Mouse (Mus musculus): Measurements from ENCODE around the gene Rbm15. TPM values are rescaled to one million over a fixed set of nuclear protein-coding genes. Genes with fewer than 3 reads are reported as not detected.

The Rbm15 gene
- polyA plus RNA-seq (2017; shearing (Covaris generic)), result 10 to 100 TPM; 11.6 to 19.8 TPM

DNA sequence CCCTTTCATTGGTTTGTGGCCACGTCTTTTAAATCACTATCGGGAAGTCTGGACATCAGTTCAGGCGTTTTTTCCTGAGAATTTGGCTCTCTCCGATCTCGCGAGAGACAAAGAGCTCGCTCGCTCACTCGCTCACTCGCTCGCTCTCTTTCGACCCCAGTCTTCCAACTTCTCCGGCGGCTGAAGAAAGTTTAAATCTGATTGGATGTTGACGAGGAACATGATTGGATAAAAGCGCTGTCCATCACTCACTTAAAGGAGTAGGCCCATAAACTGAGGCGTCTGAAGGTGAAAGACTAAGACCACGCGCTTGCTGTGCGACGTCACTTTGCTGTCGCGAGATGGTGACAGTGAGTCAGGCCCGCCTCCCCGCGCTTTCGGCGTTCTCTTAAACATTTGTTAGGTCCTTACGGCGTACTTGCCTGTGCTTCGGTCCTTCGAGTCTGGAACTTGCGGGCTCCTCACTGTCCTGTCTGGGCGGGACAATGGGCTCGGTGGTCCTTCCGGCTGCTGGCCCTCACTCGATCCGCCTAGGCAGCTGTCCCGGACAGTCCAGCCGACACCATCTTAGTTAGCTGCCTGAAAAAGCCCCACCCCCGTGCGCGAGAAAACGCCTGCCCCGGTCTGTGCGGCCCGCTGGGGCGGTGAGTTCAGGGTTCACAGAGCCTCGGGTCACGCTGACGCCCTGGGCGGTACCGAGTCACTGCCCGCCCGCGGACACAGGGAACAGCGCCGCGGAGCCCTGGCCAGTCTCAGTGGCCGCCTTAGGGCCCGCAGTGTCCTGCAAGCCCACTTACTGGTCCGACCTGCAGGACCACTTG is at the start of gene Rbm15:
Gene Rbm15 (minus strand): TSS at position 293 of the 821 bp plus-strand sequence.
- peak; percentile 80 for ATAC-seq

- no peak for ATAC-seq
Measured at GRCm38 (mm10) chr3:107379422-107379821, 45.9 kb upstream of the Rbm15 start.

- ATAC-seq, result no peak
Measured at GRCm38 (mm10) chr3:107378626-107379025, 45.2 kb upstream of the Rbm15 start.

DNA sequence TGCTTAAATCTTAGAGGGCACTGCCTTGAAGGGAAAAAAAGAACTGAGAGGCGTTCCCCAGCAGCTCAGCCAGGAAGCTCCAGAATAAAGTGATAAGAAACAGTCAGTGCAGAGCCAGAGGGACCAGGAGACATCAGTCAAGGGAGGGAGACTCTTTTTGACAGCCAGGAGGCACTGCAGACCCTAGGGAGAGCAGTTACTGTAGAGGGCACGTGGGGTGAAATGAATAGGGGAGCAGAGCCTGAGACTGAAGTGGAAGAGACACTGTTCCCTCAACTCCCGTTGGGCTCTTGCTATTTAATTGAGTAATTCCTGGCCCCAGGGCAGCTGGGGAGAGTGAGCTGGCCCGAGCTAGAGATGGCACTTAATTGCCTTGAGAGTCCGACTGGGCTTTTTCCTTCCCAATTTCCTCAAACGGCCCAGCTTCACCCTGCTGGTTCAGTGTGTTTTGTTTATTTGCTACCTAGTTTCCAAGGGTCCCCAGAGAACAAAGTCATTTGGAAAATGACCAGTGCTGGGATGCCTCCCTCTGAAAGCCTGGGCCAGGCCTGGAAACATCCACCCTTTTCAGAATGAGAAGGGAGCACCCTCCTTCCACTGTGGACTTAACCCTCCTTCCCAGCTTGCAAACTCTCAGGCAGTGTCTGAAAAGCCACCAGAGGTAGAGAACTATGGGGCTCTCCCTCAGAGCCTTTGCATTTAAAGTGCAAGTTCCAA is 41.6 kb upstream of the Rbm15 start:
- no peak for ATAC-seq

DNA sequence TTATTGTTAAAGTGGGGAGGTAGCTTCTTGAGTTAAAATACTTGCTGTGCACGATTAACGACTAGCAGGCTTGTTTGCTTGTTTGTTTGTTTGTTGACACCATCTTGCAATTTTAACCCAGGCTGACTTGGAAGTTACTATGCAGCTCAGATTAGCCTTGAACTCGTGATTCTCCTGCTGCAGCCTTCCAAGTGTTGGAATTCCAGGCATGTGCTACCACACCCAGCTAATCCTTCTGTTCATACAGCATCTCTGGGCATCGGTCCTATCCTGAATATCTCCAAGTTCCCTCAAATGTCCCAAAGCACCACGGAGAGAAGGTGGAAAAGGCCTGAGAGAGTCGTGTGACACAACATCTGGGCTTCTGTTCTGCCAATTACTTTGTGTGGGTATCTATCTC is 35.7 kb upstream of the Rbm15 start:
- no peak for ATAC-seq

DNA sequence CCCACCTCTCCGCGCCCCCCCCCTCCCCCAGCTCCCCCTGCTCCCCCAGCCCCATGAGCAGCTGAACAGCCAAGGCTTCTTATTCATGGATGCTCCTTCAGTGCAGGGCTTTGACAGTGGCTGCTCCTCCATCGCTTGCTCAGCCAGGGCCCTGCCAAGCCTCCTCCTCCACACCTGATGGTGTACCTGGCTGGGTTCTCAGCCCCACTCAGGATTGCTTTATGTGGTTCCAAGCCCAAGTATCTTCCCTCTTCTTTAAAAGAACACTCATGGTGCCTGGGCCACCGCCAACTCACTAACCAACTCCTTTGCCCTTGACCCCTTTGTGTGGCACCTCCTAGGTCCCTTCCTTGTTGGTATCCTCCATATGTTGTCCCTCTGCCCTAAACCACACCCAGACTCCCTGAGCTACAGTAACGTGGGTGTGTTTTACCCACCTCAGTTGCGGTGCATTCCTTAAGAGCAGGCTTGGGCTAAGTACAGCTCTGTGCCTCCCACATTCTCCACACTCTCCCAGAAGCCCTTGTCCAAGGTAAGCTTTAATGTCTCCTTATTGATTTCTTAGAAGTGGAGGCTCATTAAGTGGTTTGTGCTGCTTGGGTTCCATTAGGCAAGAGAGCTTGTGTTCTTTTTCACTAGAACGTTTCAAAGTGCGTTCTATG is 34.6 kb upstream of the Rbm15 start:
- ATAC-seq, result no peak

DNA sequence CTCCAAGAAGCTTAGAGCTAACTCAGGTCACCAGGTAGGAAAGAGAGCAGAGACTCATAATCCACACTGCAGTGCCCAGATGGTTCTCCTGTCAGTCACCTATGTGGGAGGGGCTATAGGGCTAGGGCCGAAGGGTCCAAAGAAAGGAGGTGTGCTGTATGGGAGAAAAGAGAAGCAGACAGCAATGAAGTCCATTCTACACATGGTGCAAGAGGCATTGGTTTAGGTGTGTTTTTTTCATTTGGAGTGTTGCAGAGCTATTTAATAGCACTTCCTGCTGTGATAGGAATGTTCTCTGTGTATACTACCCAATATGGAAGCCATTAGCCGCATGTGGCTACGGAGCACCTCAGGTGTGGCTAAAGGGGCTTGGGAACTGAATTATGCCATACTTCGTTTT is 31.9 kb upstream of the Rbm15 start:
- ATAC-seq, result no peak

- ATAC-seq, result no peak
Measured at GRCm38 (mm10) chr3:107363391-107363790, 29.9 kb upstream of the Rbm15 start.

GRCm38 (mm10) chr3:107360341-107360740 is 26.9 kb upstream of the Rbm15 start:
- ATAC-seq, result no peak

DNA sequence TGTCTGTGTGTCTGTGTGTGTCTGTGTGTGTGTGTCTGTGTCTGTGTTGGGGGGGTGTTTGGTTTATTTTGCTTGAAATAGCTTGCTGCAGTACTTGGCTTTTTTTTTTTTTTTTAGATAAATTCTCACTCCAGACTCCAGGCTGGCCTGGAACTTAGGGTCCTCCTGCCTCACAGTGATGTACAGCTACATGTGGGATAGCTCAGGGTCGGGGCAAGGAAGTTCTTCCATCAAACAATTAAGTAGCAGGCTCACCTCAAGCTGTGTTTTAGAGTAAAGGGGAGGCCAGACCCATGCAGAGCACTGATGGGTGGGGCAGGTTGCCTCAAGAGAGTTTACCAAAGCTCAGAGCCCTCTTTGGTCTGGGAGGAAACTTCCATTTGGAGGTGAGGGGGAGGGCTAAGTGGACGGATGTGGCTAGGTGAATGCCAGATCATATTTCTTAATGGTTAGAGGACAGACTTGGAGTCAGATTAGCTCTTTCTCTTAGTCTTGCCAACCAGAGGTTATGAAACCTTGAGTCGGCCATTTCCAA is 24.3 kb upstream of the Rbm15 start:
- ATAC-seq, result no peak

DNA sequence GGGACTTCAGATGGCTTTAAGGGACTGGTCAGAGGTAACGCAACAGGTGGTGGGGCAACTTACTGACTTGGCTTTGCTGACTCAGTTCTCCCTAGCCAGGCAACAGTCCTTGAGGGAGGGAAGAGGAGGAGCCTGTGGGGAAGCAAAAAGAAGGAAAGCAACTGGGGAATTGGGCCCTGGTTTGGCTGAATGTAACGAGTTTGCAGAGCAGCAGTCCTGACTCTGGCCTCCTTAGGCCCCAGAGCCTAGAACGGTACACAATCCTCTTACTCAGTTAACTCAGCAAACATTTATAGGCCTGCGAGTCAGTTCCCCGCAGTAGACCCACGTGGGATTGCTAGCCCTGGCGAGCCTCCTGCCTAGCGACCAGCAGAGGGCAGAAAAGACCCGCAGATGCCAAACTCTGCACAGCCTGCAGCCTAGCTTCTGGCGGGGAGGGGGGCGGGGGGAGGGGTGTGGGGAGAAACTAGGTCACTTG is 23.5 kb upstream of the Rbm15 start:
- peak; percentile 91 for ATAC-seq

- ATAC-seq, result no peak
Measured at GRCm38 (mm10) chr3:107355618-107356260, 22.3 kb upstream of the Rbm15 start.

GRCm38 (mm10) chr3:107351706-107352105 is 18.2 kb upstream of the Rbm15 start:
- ATAC-seq, result no peak

DNA sequence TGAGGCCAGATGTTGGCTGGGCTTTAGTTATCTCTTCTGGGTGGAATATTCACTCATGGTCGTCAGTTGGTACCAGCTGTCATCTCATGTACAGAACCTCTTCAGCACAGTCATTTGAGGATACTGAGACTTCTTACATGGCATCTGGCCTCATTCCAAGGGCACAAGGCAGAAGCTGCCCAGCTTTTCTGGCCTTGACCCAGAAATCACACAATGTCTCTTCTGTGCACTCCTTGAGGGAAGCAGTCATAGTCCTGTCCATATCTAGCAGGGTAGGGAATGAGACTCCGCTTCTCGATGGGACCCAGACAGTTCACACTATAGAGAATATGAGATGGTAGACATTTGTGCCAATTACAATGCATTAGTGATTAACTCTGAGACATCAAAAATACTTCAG is 15.5 kb upstream of the Rbm15 start:
- no peak for ATAC-seq

DNA sequence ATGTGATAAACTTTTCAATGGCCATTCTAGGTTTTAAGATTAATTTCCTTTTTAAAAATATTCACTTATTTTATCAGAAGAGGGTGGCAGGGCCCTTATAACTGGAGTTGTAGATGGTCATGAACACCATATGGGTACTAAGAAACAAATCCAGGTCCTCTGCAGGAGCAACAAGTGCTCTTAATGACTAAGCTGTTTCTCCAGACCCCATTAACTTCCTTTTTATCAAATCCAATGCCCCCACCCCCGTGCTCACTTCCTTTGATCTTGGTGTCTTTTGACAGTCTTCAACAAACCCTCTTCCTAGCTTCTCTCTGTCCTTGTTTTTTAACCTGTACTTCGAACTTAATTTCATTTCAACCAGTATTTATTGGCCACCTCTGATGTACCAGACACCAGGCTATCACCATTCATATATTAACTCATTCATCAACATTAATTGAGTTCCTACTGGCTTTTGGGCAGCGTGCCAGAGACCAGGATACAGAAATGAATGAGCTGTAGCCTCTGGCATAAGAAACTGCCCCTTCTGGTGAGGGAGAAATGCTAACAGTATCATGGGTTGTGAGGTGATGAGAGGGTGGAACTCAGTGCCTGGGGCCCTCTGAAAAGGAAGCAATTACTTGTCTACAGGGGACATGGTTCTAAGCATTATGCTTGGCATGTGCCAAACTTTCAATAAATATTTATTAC is 11.7 kb upstream of the Rbm15 start:
- ATAC-seq, result no peak

DNA sequence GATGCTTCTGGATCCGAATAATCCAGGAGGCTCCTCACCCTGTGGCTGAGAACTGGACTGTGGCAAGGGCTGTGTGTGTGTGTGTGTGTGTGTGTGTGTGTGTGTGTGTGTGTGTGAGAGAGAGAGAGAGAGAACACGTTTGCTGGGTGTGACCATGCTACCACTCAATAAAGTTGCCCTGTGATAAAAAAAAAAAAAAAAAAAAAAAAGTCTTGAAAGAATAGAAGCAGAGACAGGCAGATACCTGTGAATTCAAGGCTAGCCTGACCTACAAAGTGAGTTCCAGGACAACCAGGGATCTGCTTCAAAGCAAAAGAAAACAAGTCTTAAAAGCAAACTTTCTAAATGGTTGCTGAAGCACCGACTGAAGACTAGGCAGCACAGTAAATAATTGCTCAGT is 10.5 kb upstream of the Rbm15 start:
- ATAC-seq, result no peak

DNA sequence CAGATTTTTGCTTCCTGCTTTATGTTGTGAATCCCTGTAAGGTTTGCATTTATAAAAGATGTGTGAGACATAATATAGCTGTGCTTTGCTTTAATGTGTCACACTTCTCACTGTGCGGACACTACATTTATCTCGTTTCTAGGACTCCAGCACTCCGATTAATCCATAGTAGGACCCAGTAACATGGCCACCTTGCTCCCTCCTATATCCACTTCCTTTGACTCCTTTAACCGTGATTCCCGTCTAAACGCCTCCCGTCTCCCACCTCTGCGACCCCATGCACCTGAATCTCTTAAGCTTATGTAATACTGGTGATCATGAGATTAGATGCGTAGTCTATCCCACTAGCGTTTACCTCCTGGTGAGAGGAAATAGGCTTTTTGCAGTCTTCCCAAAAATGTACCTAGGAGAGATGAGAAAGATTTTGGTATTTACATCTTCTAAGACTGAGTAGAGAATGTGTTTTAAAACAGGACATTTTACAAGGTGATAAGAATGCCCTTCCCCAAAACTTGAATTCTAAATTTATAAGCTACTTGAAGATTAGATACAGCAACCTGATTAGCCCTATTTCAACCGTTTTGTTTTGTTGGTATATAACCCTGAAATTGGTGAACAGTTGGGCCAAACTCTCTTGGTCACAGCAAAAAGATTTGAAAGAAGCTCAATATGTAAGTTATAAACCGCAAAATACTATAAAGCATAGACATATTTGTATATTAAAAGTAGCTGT is 895 bp upstream of the Rbm15 start:
- no peak for ATAC-seq

DNA sequence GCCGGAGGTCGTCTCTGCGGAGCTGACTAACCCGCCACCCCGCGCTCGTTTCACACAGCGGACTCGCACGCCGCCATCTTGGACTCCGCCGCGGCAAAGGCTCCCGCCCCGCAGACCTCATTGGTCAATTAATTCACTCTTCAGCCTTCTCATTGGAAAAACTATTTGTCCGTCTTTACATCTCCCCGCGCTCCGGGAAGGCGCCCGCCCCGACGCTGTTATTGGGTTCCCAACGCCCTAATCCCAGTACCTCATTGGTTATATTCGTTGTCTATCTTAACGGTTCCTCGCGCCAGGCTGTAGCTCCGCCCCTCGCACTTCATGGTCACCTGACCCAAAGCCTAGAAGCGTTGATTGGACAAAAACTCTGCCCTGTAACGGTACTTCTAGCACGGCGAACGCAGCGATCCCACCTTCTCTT is 503 bp downstream of the Rbm15 start:
- ATAC-seq, result peak; percentile 87

DNA sequence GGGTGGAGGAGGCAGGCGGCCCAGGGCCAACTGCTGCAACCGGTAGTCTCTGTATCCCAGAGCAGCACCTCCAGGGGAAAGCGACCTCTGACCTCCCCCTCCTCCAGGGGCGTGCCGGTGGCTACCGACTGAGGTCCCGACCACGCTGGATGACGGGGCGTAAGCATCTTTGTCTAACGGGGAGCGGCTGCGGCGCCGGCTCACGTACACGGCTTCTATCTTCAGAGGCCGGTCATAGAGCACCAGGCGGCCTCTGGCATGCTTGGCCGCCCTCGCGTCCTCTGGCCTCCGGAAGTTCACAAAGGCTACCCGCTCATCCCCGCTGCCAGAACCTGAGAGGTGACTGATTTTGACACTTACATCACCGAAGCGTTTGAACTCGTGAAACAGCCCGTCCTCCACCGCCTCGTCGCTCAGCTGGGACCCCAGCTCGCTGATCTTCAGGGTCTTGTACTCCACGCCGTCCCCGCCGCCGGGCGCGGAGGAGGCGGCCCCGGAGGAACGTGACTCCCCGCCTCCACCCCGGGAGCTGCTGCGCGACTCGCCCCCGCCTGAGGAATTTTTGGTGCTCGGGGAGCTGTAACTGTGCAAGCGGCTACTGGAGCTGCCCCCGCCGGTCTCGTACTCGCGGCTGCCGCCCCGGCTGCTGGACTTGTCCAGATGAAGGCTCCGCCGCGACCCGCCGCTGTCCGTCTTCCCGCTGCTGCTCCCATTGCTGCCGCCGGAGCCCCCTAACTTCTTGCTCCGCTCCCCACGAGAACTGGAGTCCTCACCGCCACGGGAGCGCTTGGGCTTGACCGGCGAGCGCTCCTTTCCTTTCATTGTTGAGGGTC is 1.1 kb downstream of the Rbm15 start:
- ATAC-seq, result no peak

- no peak for ATAC-seq
Measured at GRCm38 (mm10) chr3:107331746-107332126, 1.7 kb downstream of the Rbm15 start.
